Mouse (Mus musculus): ENCODE results near the gene Nipbl. TPM values are rescaled to one million over a fixed set of nuclear protein-coding genes. Genes with fewer than 3 reads are reported as not detected.

Nipbl gene
- total RNA-seq, 4 experiments from 2014 or later = 19.7 to 23.1 (median 21.4) TPM

GRCm38 (mm10) chr15:8420909-8421308 lies 23.4 kb downstream of the Nipbl start:
- DNase-seq (ENCODE audit: low spot score in 2 of 2) = no peak

- no peak for DNase-seq (ENCODE audit: low spot score in 2 of 2)
Measured at GRCm38 (mm10) chr15:8416500-8417138, 27.6 kb downstream of the Nipbl start.

- DNase-seq (ENCODE audit: low spot score in 2 of 2) = no peak
Measured at GRCm38 (mm10) chr15:8413356-8413755, 30.9 kb downstream of the Nipbl start.

- no peak for DNase-seq (ENCODE audit: low spot score in 2 of 2)
Measured at GRCm38 (mm10) chr15:8411873-8412272, 32.4 kb downstream of the Nipbl start.

- DNase-seq (ENCODE audit: low spot score in 2 of 2) = no peak
Measured at GRCm38 (mm10) chr15:8411168-8411837, 33.0 kb downstream of the Nipbl start.

GRCm38 (mm10) chr15:8407082-8407481 lies 37.2 kb downstream of the Nipbl start:
- DNase-seq (ENCODE audit: low spot score in 2 of 2) = no peak

- DNase-seq (ENCODE audit: low spot score in 2 of 2) = no peak
Measured at GRCm38 (mm10) chr15:8406219-8406618, 38.0 kb downstream of the Nipbl start.

GRCm38 (mm10) chr15:8402591-8402990 lies 41.7 kb downstream of the Nipbl start:
- no peak for DNase-seq (ENCODE audit: low spot score in 2 of 2)

GRCm38 (mm10) chr15:8401536-8401935 lies 42.7 kb downstream of the Nipbl start:
- peak in 1 of 2 experiments; percentile 10 for DNase-seq (ENCODE audit: low spot score in 2 of 2)

- no peak for DNase-seq (ENCODE audit: low spot score in 2 of 2)
Measured at GRCm38 (mm10) chr15:8391764-8392163, 52.5 kb downstream of the Nipbl start.

GRCm38 (mm10) chr15:8382213-8382612 lies 62.0 kb downstream of the Nipbl start:
- no peak for DNase-seq (ENCODE audit: low spot score in 2 of 2)

- no peak for DNase-seq (ENCODE audit: low spot score in 2 of 2)
Measured at GRCm38 (mm10) chr15:8375657-8376056, 68.6 kb downstream of the Nipbl start.

GRCm38 (mm10) chr15:8374724-8375123 lies 69.5 kb downstream of the Nipbl start:
- no peak for DNase-seq (ENCODE audit: low spot score in 2 of 2)

GRCm38 (mm10) chr15:8347104-8347773 lies 97.0 kb downstream of the Nipbl start:
- no peak for DNase-seq (ENCODE audit: low spot score in 2 of 2)

GRCm38 (mm10) chr15:8340596-8340995 lies 103.7 kb downstream of the Nipbl start:
- no peak for DNase-seq (ENCODE audit: low spot score in 2 of 2)

- no peak for DNase-seq (ENCODE audit: low spot score in 2 of 2)
Measured at GRCm38 (mm10) chr15:8331547-8331946, 112.7 kb downstream of the Nipbl start.

GRCm38 (mm10) chr15:8325629-8326028 lies 118.6 kb downstream of the Nipbl start:
- DNase-seq (ENCODE audit: low spot score in 2 of 2) = no peak

- DNase-seq (ENCODE audit: low spot score in 2 of 2) = no peak
Measured at GRCm38 (mm10) chr15:8324833-8325232, 119.4 kb downstream of the Nipbl start.

- DNase-seq (ENCODE audit: low spot score in 2 of 2) = no peak
Measured at GRCm38 (mm10) chr15:8324061-8324460, 120.2 kb downstream of the Nipbl start.

- peak; percentile 9 to 19 for DNase-seq (ENCODE audit: low spot score in 2 of 2)
Measured at GRCm38 (mm10) chr15:8321491-8321890, 122.8 kb downstream of the Nipbl start.

- no peak for DNase-seq (ENCODE audit: low spot score in 2 of 2)
Measured at GRCm38 (mm10) chr15:8319191-8319590, 125.1 kb downstream of the Nipbl start.

GRCm38 (mm10) chr15:8317381-8317780 lies 126.9 kb downstream of the Nipbl start:
- no peak for DNase-seq (ENCODE audit: low spot score in 2 of 2)

GRCm38 (mm10) chr15:8305474-8305873 lies 138.8 kb downstream of the Nipbl start:
- DNase-seq (ENCODE audit: low spot score in 2 of 2) = no peak
